Mouse (Mus musculus) thymus, adult 2 months (tissue): Measurements from ENCODE around the gene Bnip3.

Experiments
- CTCF ChIP-seq: fragments of 200-500 bp; IDR thresholded peaks from 2 replicates; pipeline ENCODE4 v1.5.1; 2012; ENCODE audit warnings: mild to moderate bottlenecking, control low read depth, low read length, moderate library complexity, borderline replicate concordance; ENCODE audit not compliant: control insufficient read depth, poor library complexity, insufficient read depth; ENCODE audit errors: extremely low read depth
- POLR2A ChIP-seq: fragments of 200-500 bp; IDR thresholded peaks from 2 replicates; pipeline ENCODE4 v1.6.1; 2012; ENCODE audit warnings: mild to moderate bottlenecking, low read length, control low read depth, moderate library complexity; ENCODE audit not compliant: control insufficient read depth, poor library complexity, insufficient read depth; ENCODE audit errors: extremely low read depth

DNA sequence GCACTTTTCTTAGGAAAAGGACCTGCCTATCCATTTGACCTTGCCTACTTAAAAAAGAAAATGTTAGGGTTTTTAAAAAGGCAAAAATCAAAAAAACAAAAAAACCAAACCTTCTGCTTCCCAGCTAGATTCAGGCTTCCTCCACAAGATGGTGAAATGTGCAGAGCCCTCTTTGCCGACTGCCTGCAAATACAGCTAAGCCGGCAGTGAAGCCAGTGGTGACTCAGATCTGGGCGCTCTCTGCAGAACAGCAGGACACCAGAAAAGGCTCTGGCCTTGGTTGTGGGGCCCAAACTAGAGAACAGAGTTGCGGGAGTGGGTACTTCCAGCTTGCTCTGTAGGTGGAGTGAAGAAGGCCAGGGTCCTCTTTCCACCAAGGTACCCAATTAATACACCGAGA is 32.3 kb upstream of the Bnip3 start:
- TF ChIP-seq POLR2A: no peak
- TF ChIP-seq CTCF: no peak
